Mouse (Mus musculus) heart, postnatal 14 days (tissue): ENCODE measurements around the gene Polr3gl. TPM values are rescaled to one million over a fixed set of nuclear protein-coding genes. Genes with fewer than 3 reads are reported as not detected.

ENCODE experiments used
- DNase-seq, 2 experiments: peaks; one replicate each; pipeline ENCODE4 v3.0.0; 2021 to 2022
- intact Hi-C: fragments of 180-260 bp; cut with DNase I; formaldehyde crosslinking; loops from one replicate; pipeline ENCODE4 v1.15.1; 2025
- total RNA-seq, 2 experiments: library from RNA; stranded (reverse); gene quantifications; 2 replicates each; pipeline ENCODE4 v1.2.3; 2021

Gene Polr3gl
- total RNA-seq, 2 experiments from 2014 or later = 21.8 to 25.3 TPM

GRCm38 (mm10) chr3:96576005-96576658, 17.8 kb downstream of the Polr3gl start:
- intact Hi-C loops = loop anchor here (1.0 kb wide), 1 partner anchor 19 kb away; the partner anchor contains the start of gene Txnip

GRCm38 (mm10) chr3:96575272-96575984, 18.6 kb downstream of the Polr3gl start:
- DNase-seq = peak; percentile 75 to 88

More at GRCm38 (mm10) chr3:96576005-96576658, 17.8 kb downstream of the Polr3gl start:
- DNase-seq = peak; percentile 76 to 77

GRCm38 (mm10) chr3:96573611-96574511, 20.1 kb downstream of the Polr3gl start:
- intact Hi-C loops = no loop called here

More at GRCm38 (mm10) chr3:96575272-96575984, 18.6 kb downstream of the Polr3gl start:
- intact Hi-C loops = no loop called here

GRCm38 (mm10) chr3:96571896-96572698, 21.9 kb downstream of the Polr3gl start:
- intact Hi-C loops = no loop called here
- peak; percentile 57 to 80 for DNase-seq

More at GRCm38 (mm10) chr3:96573611-96574511, 20.1 kb downstream of the Polr3gl start:
- no peak for DNase-seq

DNA sequence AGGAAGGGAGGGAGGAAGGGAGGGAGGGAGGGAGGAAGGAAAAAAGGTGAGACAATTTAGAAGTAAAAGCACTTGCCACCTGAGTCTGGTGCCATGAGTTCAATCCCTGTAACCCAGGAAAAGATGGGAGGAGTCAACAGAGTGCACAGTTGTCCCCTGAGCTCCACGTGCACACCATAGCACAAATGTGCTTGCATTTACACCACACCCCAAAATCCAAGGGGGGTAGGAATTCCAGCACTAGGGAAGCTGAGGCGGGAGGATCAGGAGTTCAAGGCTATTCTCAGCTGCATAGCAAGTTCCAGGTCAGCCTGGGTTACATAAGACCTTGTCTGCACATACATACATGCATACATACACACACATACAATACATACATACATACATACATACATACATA, 22.6 kb downstream of the Polr3gl start:
- DNase-seq = no peak
- intact Hi-C loops = no loop called here

GRCm38 (mm10) chr3:96570643-96571042, 23.3 kb downstream of the Polr3gl start:
- intact Hi-C loops = no loop called here
- DNase-seq = no peak

- intact Hi-C loops = no loop called here
- DNase-seq = no peak
Observed at GRCm38 (mm10) chr3:96569966-96570605, 23.9 kb downstream of the Polr3gl start.

DNA sequence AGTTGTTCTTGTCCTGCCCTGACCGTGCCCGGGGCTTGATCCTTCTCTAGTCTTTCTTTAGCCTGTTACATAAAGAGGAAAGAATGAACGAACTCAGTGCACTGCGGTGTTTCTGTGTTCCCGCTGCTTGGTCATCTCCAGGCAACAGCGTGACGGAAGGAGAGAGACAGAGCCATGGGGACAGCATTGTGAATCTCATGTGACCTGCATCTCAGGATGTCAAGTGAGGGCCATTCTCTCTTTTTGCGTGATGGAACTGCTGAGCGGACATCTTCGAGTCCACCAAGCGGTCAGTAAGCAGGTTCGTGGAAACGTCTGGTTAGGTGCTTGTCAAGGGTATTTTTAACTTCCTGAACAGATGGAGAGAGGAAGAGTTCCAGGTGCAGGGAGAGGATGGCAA, 24.5 kb downstream of the Polr3gl start:
- intact Hi-C loops = no loop called here
- peak in 1 of 2 experiments; percentile 36 for DNase-seq

- DNase-seq = no peak
Observed at GRCm38 (mm10) chr3:96568605-96569004, 25.4 kb downstream of the Polr3gl start.

GRCm38 (mm10) chr3:96566661-96567450, 27.1 kb downstream of the Polr3gl start:
- intact Hi-C loops = no loop called here
- no peak for DNase-seq

More at GRCm38 (mm10) chr3:96568605-96569004, 25.4 kb downstream of the Polr3gl start:
- intact Hi-C loops = no loop called here

- no peak for DNase-seq
- intact Hi-C loops = no loop called here
Observed at GRCm38 (mm10) chr3:96565105-96565504, 28.9 kb downstream of the Polr3gl start.

- peak in 1 of 2 experiments; percentile 39 for DNase-seq
- intact Hi-C loops = no loop called here
Observed at GRCm38 (mm10) chr3:96564633-96565032, 29.3 kb downstream of the Polr3gl start.

DNA sequence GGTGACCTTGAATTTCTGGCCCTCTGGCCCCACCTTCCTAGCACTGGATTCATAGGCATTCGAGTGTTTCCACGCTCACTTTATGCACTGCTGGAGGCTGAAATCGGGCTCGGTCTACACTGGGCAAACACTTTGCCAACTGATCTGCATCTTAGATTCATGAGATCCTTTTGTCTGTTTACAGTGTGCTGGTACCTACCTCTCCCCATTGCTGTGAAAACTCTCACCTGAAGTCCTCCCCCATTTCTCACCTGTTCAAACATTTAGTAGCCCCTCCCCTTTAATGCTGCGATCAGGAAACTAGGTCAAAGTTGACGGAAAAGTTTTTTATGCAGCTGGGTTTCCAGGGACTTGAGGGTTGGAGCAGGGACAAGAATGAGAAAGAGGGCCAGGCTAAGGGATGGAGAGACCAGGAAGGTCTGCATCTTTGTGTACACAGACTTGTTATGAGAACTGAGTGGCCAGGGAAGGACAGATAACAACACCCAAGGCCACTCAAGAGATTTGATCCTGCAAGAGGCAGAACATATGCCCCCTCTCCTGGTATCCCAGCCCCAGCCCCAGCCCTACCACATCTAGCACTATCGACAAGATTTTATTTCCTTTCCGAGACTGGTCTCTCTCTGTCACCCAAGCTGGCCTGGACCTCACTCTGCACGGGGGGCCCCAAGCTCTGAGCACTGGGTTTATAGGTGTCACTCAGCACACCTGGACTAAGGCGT, 29.9 kb downstream of the Polr3gl start:
- DNase-seq = no peak
- intact Hi-C loops = no loop called here

GRCm38 (mm10) chr3:96563267-96563666, 30.7 kb downstream of the Polr3gl start:
- intact Hi-C loops = no loop called here
- DNase-seq = no peak

DNA sequence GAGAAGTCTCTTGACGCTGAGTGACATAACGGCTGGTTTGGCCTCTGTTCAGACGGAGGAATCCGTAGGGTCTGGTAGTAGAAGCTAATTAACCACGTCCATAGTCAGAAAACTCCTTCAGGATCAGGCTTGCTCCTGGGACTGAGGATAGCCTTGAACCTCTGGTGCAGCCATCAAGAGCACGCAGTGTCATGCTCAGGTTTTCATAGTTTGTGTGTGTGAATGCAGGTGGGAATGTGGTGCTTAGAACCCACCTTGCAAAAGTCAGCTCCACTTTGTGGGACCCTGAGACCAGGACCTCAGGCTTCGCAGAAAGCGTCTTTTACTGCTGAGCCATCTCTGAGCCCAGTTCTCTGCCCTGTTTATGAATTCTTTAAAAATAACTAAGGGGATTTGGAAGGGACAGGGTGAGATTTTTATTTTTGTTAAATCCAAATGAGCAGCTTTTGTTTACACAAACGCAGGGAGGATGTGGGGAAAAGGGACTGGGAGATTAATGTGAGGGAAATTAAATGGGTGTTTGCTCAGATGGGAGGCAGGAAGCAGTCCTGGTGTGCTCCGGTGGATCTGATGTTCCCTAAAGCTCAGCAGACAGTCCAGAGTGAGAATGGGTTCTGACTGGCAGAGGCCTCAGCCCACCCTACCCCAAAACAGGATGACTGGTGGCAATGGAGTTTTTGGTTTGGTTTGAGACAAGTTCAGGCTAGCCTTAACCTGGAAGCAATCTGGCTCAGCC, 31.9 kb downstream of the Polr3gl start:
- peak; percentile 50 to 79 for DNase-seq
- intact Hi-C loops = no loop called here

- DNase-seq = peak in 1 of 2 experiments; percentile 56
- intact Hi-C loops = no loop called here
Observed at GRCm38 (mm10) chr3:96560881-96561668, 32.9 kb downstream of the Polr3gl start.
